Mouse (Mus musculus) gastrocnemius, adult 2 months (tissue): ENCODE measurements around the gene Fmnl2. TPM values are rescaled to one million over a fixed set of nuclear protein-coding genes. Genes with fewer than 3 reads are reported as not detected.
A peak's percentile ranks its signal among the peaks of the same experiment; 100 is the strongest.

Experiments used
- DNase-seq: peaks from one replicate; pipeline ENCODE4 v3.0.0; 2022
- H3K27ac ChIP-seq: fragments of 200-600 bp; 2 replicates; pipeline ENCODE4 v1.8.1; 2022; ENCODE audit warnings: mild to moderate bottlenecking
- H3K4me3 ChIP-seq: fragments of 200-600 bp; 2 replicates; pipeline ENCODE4 v1.8.1; 2022; ENCODE audit warnings: mild to moderate bottlenecking, moderate library complexity
- CTCF ChIP-seq: fragments of 200-600 bp; IDR thresholded peaks from 2 replicates; pipeline ENCODE4 v1.8.1; 2022; ENCODE audit warnings: antibody characterized with exemption, mild to moderate bottlenecking, moderate library complexity
- intact Hi-C: fragments of 180-260 bp; cut with DNase I; formaldehyde crosslinking; loops from one replicate; pipeline ENCODE4 v1.15.1; 2025
- total RNA-seq, 2 experiments: library from RNA; stranded (reverse); gene quantifications; 2 replicates each; pipeline ENCODE4 v1.2.3; 2021

The Fmnl2 gene
- total RNA-seq, 2 experiments from 2014 or later, result 6.0 to 7.0 TPM

DNA sequence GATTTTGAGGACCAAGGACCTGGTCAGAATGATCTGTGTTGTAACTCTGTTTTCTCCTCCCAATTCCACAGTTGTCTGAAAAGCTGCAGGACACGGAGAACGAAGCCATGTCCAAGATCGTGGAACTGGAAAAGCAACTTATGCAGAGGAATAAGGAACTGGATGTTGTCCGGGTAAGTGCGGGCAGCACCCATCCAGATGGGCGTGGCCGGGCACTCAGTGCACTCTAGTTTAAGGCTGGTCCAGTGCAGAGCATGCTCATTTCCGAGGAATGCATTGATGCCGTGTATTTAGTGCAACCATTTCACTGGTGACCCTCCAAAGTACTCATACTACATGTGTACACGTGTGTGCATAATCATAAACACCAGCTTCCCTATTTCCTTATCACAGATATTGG, 247.7 kb downstream of the Fmnl2 start:
- no peak for DNase-seq
- TF ChIP-seq CTCF, result no peak
- H3K27ac ChIP-seq, result no peak overlapping the region
- no peak overlapping the region for H3K4me3 ChIP-seq
- intact Hi-C loops, result no loop called here

DNA sequence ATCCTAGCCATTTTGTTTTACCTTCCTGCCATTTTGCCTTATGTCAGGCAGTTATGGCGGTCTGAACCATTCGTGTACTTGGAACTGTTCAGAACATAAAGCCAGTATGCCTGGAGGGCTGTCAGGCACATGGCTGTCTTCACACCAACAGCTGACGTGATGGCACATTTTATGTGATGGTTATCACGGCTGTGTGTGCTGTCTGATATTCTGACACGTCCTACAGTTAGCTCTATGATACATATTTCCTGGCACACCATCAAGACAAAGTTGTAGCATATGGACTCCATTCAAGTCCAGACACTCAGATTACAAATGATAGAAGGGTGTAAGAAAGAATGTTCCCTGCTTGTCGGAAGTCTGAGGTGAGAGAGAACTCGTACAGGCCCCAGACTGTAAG, 248.4 kb downstream of the Fmnl2 start:
- no peak overlapping the region for H3K27ac ChIP-seq
- H3K4me3 ChIP-seq, result no peak overlapping the region
- TF ChIP-seq CTCF, result no peak
- no peak for DNase-seq
- intact Hi-C loops, result no loop called here

DNA sequence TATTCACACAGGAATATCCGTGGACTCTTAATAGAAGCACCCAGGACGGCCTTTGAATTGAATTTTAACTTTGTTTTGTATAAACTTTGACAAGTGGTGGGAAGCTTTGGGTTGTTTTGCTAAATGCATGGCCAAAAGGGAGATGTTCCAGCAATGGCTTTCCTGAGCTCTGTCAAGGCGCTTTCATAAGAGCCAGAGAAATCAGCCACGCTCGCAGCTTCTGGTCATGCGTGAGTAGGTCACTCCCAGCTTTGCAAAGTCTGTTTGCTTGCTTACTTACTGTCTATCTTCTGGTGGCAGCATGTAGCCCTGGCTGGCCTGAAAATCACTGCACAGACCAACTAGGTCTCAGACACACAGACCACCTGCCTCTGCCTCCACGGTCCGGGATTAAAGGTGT, 248.8 kb downstream of the Fmnl2 start:
- Histone ChIP-seq H3K4me3 (no peak overlapping the region), H3K27ac (no peak overlapping the region)
- TF ChIP-seq CTCF, result no peak
- DNase-seq, result no peak
- intact Hi-C loops, result no loop called here

DNA sequence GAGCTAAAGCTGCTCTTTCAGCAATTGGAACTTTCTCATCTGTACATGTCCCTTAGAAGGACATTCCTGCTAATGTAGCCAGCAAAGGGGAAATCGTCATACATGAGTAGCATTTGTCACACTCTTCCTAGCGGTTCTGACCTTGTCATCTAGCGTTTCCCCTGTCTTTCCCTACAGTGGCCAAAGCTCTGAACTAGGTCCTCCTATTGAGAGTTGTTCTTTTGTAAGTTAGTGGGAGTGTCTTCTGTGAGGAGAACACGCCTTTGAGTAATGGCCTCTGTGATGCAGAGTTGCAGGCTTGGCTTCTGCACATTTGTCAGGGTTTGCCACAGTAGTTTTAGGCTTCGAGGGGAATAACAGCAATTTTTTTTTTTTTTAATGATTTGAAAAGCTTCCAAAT, 250.9 kb downstream of the Fmnl2 start:
- H3K27ac ChIP-seq, result no peak overlapping the region
- no peak for TF ChIP-seq CTCF
- intact Hi-C loops, result no loop called here
- no peak for DNase-seq
- no peak overlapping the region for H3K4me3 ChIP-seq

DNA sequence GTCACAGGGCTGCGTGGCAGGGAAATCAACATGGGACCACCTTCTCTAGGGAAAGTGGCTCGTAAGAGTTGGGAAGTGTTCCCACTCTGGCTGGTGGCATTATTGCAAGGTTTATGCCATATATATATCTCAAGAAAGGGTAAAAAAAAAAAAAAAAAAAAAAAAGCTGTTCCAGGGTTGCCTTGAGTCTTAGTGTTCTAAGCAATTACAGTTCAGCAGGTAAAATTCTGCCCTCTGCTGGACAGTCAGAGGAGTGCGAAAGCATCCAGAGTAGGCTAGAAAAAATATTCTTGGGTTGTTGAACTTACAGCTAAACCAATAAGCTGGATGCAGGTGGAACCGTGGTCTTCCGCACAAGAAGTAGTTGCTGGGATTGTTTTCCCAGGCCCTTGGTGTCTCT, 264.1 kb downstream of the Fmnl2 start:
- H3K27ac ChIP-seq, result no peak overlapping the region
- intact Hi-C loops, result loop anchor here (2.0 kb wide), 1 partner anchor 365 kb away; no protein-coding TSS in a partner anchor
- TF ChIP-seq CTCF, result peak; percentile 80
- peak; percentile 40 for DNase-seq
- H3K4me3 ChIP-seq, result no peak overlapping the region

DNA sequence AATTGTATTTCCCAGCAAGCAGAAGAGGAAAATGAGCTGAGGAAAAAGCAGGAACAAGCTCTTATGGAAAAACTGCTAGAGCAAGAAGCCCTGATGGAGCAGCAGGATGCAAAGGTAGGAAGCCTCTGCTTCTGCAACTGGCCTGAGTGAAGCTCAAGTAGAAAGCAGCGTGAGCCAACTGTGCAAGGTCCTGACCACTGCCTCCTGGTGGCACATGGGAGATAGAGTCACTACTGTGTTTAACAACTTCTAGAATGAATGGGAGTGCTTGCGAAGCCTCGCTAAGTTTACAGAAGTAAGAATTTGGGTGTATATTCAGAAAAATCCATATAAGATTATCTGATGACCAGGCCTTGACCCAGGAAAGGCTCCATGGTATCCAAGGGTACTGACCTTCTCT, 268.3 kb downstream of the Fmnl2 start:
- intact Hi-C loops, result no loop called here
- TF ChIP-seq CTCF, result peak; percentile 30; the same call in 1 of the 2 replicates
- no peak for DNase-seq
- H3K4me3 ChIP-seq, result no peak overlapping the region
- no peak overlapping the region for H3K27ac ChIP-seq

DNA sequence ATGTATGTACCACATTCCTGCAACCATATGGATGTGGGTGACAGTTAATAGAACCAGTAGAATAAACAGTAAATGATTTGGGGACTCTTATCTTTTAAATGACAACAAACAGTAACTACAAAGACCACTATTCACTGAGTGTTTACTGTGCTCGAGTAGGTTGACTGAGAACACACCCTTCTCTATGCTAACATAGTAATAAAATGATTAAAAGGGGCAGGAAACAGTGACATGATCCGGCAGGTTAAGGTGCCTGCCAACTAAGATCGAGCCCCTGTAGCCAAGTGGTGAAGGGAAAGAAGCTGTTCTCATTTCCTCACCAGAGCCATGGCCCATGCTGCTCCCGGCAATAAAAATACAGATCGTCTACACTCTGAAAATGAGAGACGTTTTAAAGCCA, 271.4 kb downstream of the Fmnl2 start:
- no peak for DNase-seq
- H3K27ac ChIP-seq, result no peak overlapping the region
- TF ChIP-seq CTCF, result no peak
- H3K4me3 ChIP-seq, result no peak overlapping the region
- intact Hi-C loops, result no loop called here

DNA sequence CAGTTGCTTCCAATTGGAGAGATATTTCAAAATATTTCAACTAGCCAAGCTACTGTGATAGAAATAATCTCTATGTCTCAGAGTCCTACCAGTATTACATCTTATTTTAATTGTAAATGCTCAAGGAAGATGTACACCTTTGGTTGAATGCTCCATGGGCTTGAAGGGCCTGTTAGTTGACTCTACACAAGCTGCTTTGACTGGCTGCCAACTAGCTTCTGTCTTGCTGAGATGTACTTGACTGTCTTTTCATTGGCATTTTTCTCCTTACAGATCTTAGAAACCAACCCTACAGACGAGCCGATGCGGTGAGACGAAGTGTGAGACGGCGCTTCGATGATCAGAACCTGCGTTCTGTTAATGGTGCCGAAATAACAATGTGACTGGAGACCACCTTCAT, 273.9 kb downstream of the Fmnl2 start:
- TF ChIP-seq CTCF, result no peak
- no peak overlapping the region for H3K4me3 ChIP-seq
- no peak for DNase-seq
- no peak overlapping the region for H3K27ac ChIP-seq
- intact Hi-C loops, result no loop called here

DNA sequence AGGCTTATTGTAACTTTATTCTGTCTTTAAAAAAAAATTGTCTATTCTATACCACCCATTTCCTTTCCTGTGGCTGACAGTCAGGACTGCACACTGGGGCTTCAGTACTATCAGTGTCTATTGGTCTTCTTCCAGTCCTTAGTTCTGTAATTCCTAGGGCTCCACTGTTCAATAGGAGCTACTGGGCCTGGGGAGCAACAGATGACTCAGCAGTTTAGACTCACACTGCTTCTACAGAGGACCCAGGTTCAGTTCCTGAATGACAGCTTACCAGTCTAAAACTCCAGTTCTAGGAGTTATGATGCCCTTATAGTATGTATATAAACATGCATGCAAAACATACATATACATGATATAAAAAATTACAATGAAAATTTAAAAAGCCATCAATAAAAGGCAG, 289.2 kb downstream of the Fmnl2 start:
- DNase-seq, result no peak
- no peak for TF ChIP-seq CTCF
- intact Hi-C loops, result no loop called here
- Histone ChIP-seq H3K4me3 (no peak overlapping the region), H3K27ac (no peak overlapping the region)

DNA sequence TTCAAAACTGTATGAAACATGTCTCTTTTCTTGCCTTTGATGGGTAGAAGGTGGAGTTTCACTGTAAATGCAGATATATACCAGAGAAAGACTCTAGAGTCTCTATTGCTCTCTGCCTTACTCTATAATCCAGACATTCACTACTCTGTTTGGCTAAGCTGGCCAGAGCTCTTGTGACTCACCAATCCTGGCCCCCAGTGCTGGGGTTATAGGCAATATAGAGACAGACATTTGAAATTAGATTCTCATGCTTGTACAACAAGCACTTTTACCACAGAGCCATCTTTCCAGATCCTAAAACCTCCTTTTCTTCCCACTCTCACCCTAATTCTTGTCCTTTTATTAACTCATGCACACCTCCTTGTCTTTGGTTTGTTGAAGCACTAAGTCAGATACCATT, 316.3 kb downstream of the Fmnl2 start:
- no peak overlapping the region for H3K4me3 ChIP-seq

DNA sequence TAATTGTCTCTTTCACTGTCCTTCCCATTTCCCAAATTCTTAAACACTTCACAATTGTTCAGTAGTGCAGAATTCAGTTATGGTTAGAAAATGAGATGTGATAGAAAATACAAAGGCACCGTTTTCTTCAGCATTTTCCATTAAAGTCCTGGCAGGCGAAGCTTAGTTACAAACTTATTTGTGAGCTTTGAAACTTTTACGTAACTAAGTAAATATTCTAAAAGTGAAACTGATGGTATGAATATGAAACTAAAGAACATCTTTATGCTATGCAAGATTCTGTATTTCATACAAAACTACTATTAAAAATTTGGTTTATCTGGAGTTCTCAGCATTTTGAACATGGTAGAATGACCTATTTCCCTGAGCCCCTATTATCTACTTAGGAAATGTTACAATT, 321.3 kb downstream of the Fmnl2 start:
- no peak for DNase-seq
- no peak for TF ChIP-seq CTCF
- intact Hi-C loops, result no loop called here
- H3K27ac ChIP-seq, result no peak overlapping the region
- no peak overlapping the region for H3K4me3 ChIP-seq

More for the DNA sequence above, 316.3 kb downstream of the Fmnl2 start:
- intact Hi-C loops, result no loop called here
- DNase-seq, result no peak
- no peak for TF ChIP-seq CTCF
- peak overlapping the region; percentile 48; the same call in 1 of the 2 replicates for H3K27ac ChIP-seq

DNA sequence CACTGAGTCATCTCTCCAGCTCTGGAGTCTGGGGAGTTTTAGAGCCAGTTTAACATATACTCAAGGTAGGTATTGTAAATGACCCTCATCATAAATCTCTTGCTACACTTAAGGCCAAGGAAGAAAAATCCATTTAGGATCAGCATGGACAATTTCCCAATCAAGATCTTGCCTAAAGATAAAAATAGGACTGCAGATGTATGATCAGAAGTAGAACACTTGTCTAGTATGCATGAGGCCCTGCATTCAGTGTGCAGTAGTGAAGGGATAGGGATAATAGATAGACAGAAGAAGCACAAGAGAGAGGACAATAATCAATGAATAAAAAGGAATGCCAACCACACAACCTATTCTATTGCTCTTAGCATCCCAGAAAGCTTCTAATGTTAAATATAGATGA, 322.2 kb downstream of the Fmnl2 start:
- intact Hi-C loops, result no loop called here
- Histone ChIP-seq H3K27ac (peak overlapping the region; percentile 38; the same call in 1 of the 2 replicates), H3K4me3 (no peak overlapping the region)
- no peak for TF ChIP-seq CTCF
- DNase-seq, result no peak

Other genes starting within 250 kb of the Fmnl2 start
- gene Cacnb4, start 181.0 kb upstream of the Fmnl2 start, total RNA-seq, result under 1 TPM; 0.20 to 0.31 TPM
- 1 to 10 TPM; 6.5 to 9.8 TPM for gene Stam2, start 115.6 kb upstream of the Fmnl2 start, total RNA-seq